20 mouse cellular contexts compared by ENCODE assay signal in genomic region chr14:74907706-74908105, GRCm38 (mm10). TPM values are rescaled to one million over a fixed set of nuclear protein-coding genes. Genes with fewer than 3 reads are reported as not detected.
A peak's percentile ranks its signal among the peaks of the same experiment; 100 is the strongest.
DNase-seq lines count a peak whose midpoint lies in the region; TF ChIP-seq lines count a peak whose summit lies in the region.
"Had no signal": no experiment of that assay in that cellular context is flagged by ENCODE, and none has a peak within 500 bp of the region (broad histone marks: within the 10 kb centered on the region; RNA-seq: fewer than 3 reads in every experiment).

No protein-coding gene starts in this region.

- intact Hi-C loops in gastrocnemius, adult 2 months (cut with DNase I) = no loop called here
- intact Hi-C loops in left cerebral cortex, adult 2 months (cut with DNase I) = no loop called here

- TF ChIP-seq CTCF in gastrocnemius, adult 2 months (IDR thresholded peaks at IDR 0.05) = no peak
- no peak for TF ChIP-seq CTCF in left cerebral cortex, adult 2 months (IDR thresholded peaks at IDR 0.05)

- peak overlapping the region; percentile 40 for H3K27ac ChIP-seq in gastrocnemius, adult 2 months
- peak overlapping the region; percentile 26; the same call in 1 of the 2 replicates for H3K27ac ChIP-seq in left cerebral cortex, adult 2 months
- H3K27ac ChIP-seq: heart, embryonic 10.5 days; kidney, embryonic 15.5 days; limb, embryonic 13.5 days; liver, embryonic 13.5 days had no signal

- DNase-seq in gastrocnemius, adult 2 months = no peak
- DNase-seq in gastrocnemius, postnatal 10 days = no peak
- no peak for DNase-seq in left cerebral cortex, adult 2 months (ENCODE audit: extremely low spot score in 1 of 2, low spot score in 2 of 2)
- no peak for DNase-seq in left cerebral cortex, adult 18-20 months (ENCODE audit: low spot score in 2 of 2)
- DNase-seq in brain, adult 2 months (ENCODE audit: low read depth, low spot score) = peak; percentile 63
- DNase-seq in brain, embryonic 18.5 days (ENCODE audit: low read depth, low spot score) = peak; percentile 46
- no peak for DNase-seq in cerebellum, postnatal 4 days (ENCODE audit: low spot score in 2 of 2)
- no peak for DNase-seq in kidney, adult 8-10 months
- DNase-seq: adrenal gland, adult 8-10 months; cerebellum, adult 11 months; cerebellum, adult 9-11 months; heart, postnatal 4 days; kidney, postnatal 36 days; liver, embryonic 13.5 days; lung, adult 2 months; lung, postnatal 14 days had no signal

- no peak overlapping the region for H3K4me3 ChIP-seq in gastrocnemius, adult 2 months
- H3K4me3 ChIP-seq in left cerebral cortex, adult 2 months = no peak overlapping the region
- H3K4me3 ChIP-seq: heart, embryonic 10.5 days; kidney, embryonic 15.5 days; limb, embryonic 13.5 days; liver, embryonic 13.5 days; megakaryocyte, embryonic 14.5 days had no signal

RNA-seq across cellular contexts. Expression of gene Lrch1, which starts 40.0 kb away (rescaled TPM):
- 1 to 10 TPM; 3.0 to 4.4 TPM for total RNA-seq in gastrocnemius, adult 2 months (2021)
- 10 to 100 TPM in 1 of 2 experiments, 1 to 10 TPM in 1; 8.9 to 11.2 TPM for total RNA-seq in gastrocnemius, postnatal 10 days (2021)
- 10 to 100 TPM; 14.8 to 16.3 TPM for total RNA-seq in left cerebral cortex, adult 2 months (2021)
- 10 to 100 TPM; 14.4 to 15.0 TPM for total RNA-seq in left cerebral cortex, adult 18-20 months (2021)

Comparison
In these comparisons a context has a peak if more than half of its experiments do, and no peak if none do; other contexts are left out.
1. DNase-seq: peak in brain, adult 2 months (single experiment) and brain, embryonic 18.5 days (single experiment); none in gastrocnemius, adult 2 months (single experiment), gastrocnemius, postnatal 10 days (single experiment), left cerebral cortex, adult 2 months (0 of 2), left cerebral cortex, adult 18-20 months (0 of 2), cerebellum, postnatal 4 days (0 of 2) and kidney, adult 8-10 months (0 of 2).